Mouse (Mus musculus): ENCODE data around the gene Aff3. TPM values are rescaled to one million over a fixed set of nuclear protein-coding genes. Genes with fewer than 3 reads are reported as not detected.

Aff3 gene
- polyA plus RNA-seq, 1 experiment from 2014 or later = 2.1 TPM

- Histone ChIP-seq H3K4me1 (replicated peaks; ENCODE audit: control insufficient read depth, insufficient read depth, low read length) (no peaks in the 10 kb centered on the region), H3K9ac (ENCODE audit: low read depth, low read length) (no peak overlapping the region), H3K4me2 (replicated peaks; ENCODE audit: low read depth) (no peak overlapping the region), H3K4me3 (ENCODE audit: low read depth, low read length) (no peak overlapping the region), H3K27ac (ENCODE audit: low read depth, low read length) (no peak overlapping the region), H3K27me3 (replicated peaks; ENCODE audit: control insufficient read depth, insufficient read depth, low read length) (no peaks in the 10 kb centered on the region), H3K36me3 (ENCODE audit: control insufficient read depth, insufficient read depth) (no peaks in the 10 kb centered on the region), H3K9me3 (ENCODE audit: control insufficient read depth) (no peaks in the 10 kb centered on the region)
- ATAC-seq = no peak
- WGBS = 79% methylated on average over 7 of the region's 7 CpGs
- no peak for TF ChIP-seq CTCF (IDR thresholded peaks at IDR 0.05; ENCODE audit: low read depth)
These were observed 162.0 kb downstream of the Aff3 start for GRCm38 (mm10) chr1:38502797-38503196.

GRCm38 (mm10) chr1:38501231-38501630, 163.5 kb downstream of the Aff3 start:
- Histone ChIP-seq H3K9me3 (ENCODE audit: control insufficient read depth) (no peaks in the 10 kb centered on the region), H3K27ac (ENCODE audit: low read depth, low read length) (no peak overlapping the region), H3K4me2 (replicated peaks; ENCODE audit: low read depth) (no peak overlapping the region), H3K4me1 (replicated peaks; ENCODE audit: control insufficient read depth, insufficient read depth, low read length) (no peaks in the 10 kb centered on the region), H3K27me3 (replicated peaks; ENCODE audit: control insufficient read depth, insufficient read depth, low read length) (no peaks in the 10 kb centered on the region), H3K9ac (ENCODE audit: low read depth, low read length) (no peak overlapping the region), H3K4me3 (ENCODE audit: low read depth, low read length) (no peak overlapping the region), H3K36me3 (ENCODE audit: control insufficient read depth, insufficient read depth) (no peaks in the 10 kb centered on the region)
- WGBS = 84% methylated on average over 7 of the region's 7 CpGs
- no peak for ATAC-seq
- TF ChIP-seq CTCF (IDR thresholded peaks at IDR 0.05; ENCODE audit: low read depth) = no peak

DNA sequence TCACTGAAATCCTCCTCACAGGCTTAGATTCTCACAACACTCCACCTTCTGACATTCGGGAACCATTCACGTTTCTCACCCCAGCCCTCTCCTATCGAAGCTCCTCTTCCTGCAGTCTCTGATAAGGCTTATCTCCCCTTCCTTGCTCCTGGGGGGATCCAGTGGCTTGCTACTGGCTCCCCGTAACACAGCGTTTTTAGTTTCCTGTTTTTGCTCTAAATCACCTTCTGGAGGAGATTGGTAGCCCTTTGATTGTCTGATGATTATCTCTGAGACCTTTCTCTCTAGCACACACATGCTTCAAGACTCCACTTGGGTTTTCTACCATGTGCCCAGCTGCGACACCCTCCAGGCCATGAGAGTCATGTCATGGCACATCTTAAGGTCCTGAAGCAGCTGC, 165.3 kb downstream of the Aff3 start:
- no peak for ATAC-seq
- no peaks in the 10 kb centered on the region for H3K36me3 ChIP-seq (ENCODE audit: control insufficient read depth, insufficient read depth)
- TF ChIP-seq CTCF (IDR thresholded peaks at IDR 0.05; ENCODE audit: low read depth) = no peak
- no peak overlapping the region for H3K4me2 ChIP-seq (replicated peaks; ENCODE audit: low read depth)
- no peaks in the 10 kb centered on the region for H3K4me1 ChIP-seq (replicated peaks; ENCODE audit: control insufficient read depth, insufficient read depth, low read length)
- no peak overlapping the region for H3K9ac ChIP-seq (ENCODE audit: low read depth, low read length)
- WGBS = 60% methylated on average over 6 of the region's 6 CpGs
- H3K27me3 ChIP-seq (replicated peaks; ENCODE audit: control insufficient read depth, insufficient read depth, low read length) = no peaks in the 10 kb centered on the region
- H3K4me3 ChIP-seq (ENCODE audit: low read depth, low read length) = no peak overlapping the region
- H3K27ac ChIP-seq (ENCODE audit: low read depth, low read length) = no peak overlapping the region
- H3K9me3 ChIP-seq (ENCODE audit: control insufficient read depth) = no peaks in the 10 kb centered on the region

DNA sequence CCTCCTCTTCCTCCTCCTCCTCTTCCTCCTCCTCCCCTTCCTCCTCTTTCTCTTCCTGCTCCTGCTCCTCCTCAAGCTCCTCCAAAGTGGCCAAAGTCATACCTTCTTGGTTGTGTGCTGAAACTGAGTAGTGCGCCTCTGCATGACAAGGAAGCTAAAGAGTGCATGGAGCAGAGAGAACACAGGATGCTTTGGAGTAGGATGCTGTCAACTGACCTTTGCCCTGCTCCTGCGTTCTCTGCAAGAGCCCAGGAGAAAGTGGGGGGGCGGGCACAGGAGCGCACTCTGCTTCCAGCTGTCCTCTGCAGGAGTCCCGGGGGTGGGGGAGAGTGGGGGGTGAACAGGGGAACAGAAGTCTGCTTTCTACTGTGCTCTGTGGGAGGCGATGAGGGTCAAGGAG, 167.2 kb downstream of the Aff3 start:
- H3K36me3 ChIP-seq (ENCODE audit: control insufficient read depth, insufficient read depth) = no peaks in the 10 kb centered on the region
- 51% methylated on average over 6 of the region's 6 CpGs for WGBS
- no peak for ATAC-seq
- no peaks in the 10 kb centered on the region for H3K4me1 ChIP-seq (replicated peaks; ENCODE audit: control insufficient read depth, insufficient read depth, low read length)
- H3K27ac ChIP-seq (ENCODE audit: low read depth, low read length) = no peak overlapping the region
- H3K4me2 ChIP-seq (replicated peaks; ENCODE audit: low read depth) = no peak overlapping the region
- no peaks in the 10 kb centered on the region for H3K9me3 ChIP-seq (ENCODE audit: control insufficient read depth)
- no peak overlapping the region for H3K4me3 ChIP-seq (ENCODE audit: low read depth, low read length)
- no peaks in the 10 kb centered on the region for H3K27me3 ChIP-seq (replicated peaks; ENCODE audit: control insufficient read depth, insufficient read depth, low read length)
- no peak overlapping the region for H3K9ac ChIP-seq (ENCODE audit: low read depth, low read length)
- no peak for TF ChIP-seq CTCF (IDR thresholded peaks at IDR 0.05; ENCODE audit: low read depth)

DNA sequence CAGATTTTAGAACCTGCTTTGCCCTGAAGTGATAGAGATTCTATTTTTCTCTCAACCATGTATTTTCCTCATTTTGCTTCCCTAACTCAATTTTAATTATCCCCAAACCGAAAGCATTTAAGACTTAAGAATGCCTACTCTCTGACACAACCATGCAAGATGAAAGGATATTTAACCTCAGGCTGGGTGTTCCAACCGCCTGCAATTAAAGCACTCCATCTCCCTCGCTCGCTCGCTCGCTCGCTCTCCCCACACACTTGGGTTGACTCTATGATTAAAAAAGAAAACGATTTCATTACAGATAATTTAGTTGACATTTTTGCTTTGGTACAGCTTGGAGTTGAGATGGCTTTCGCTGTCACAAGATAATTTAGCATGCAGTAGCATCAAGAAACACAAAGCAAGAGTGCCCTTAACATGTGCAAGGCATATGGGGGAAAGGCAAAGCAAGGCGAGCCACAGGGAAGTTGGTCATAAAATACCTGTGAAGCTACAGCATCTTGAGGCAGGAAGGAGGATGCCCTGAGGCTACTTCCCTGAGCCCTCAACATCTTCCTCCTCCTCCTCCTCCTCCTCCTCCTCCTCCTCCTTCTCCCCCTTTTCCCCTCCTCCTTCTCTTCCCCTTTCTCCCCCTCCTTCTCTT, 167.7 kb downstream of the Aff3 start:
- Histone ChIP-seq H3K4me2 (replicated peaks; ENCODE audit: low read depth) (no peak overlapping the region), H3K4me1 (replicated peaks; ENCODE audit: control insufficient read depth, insufficient read depth, low read length) (no peaks in the 10 kb centered on the region), H3K36me3 (ENCODE audit: control insufficient read depth, insufficient read depth) (no peaks in the 10 kb centered on the region), H3K27ac (ENCODE audit: low read depth, low read length) (no peak overlapping the region), H3K4me3 (ENCODE audit: low read depth, low read length) (no peak overlapping the region), H3K27me3 (replicated peaks; ENCODE audit: control insufficient read depth, insufficient read depth, low read length) (no peaks in the 10 kb centered on the region), H3K9me3 (ENCODE audit: control insufficient read depth) (no peaks in the 10 kb centered on the region), H3K9ac (ENCODE audit: low read depth, low read length) (no peak overlapping the region)
- no peak for ATAC-seq
- 88% methylated on average over 10 of the region's 10 CpGs for WGBS
- no peak for TF ChIP-seq CTCF (IDR thresholded peaks at IDR 0.05; ENCODE audit: low read depth)

- 90% methylated on average over 2 of the region's 2 CpGs for WGBS
These were observed 169.5 kb downstream of the Aff3 start for GRCm38 (mm10) chr1:38495284-38495683.

DNA sequence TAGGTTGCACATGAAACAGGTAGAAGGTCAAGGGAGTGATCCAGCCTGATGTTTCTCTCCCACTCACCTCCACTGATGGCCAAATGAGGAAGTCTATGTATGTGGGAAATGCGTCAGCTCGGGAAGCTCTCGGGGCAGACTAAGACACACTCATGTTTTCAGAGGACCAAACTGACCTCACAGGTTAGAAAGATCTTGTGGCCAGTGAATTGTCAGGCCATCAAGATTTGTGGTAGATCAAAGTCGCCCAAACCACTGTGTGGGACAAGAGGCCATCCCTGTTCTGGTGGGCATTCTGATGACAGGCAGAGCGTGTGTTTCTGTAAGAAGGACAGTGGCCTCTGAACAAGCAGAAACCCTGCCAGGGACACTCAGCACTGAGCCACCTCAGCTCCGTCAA, 175.0 kb downstream of the Aff3 start:
- Histone ChIP-seq H3K27ac (ENCODE audit: low read depth, low read length) (no peak overlapping the region), H3K27me3 (replicated peaks; ENCODE audit: control insufficient read depth, insufficient read depth, low read length) (no peaks in the 10 kb centered on the region), H3K4me1 (replicated peaks; ENCODE audit: control insufficient read depth, insufficient read depth, low read length) (no peaks in the 10 kb centered on the region), H3K4me2 (replicated peaks; ENCODE audit: low read depth) (no peak overlapping the region), H3K4me3 (ENCODE audit: low read depth, low read length) (no peak overlapping the region), H3K36me3 (ENCODE audit: control insufficient read depth, insufficient read depth) (no peaks in the 10 kb centered on the region), H3K9ac (ENCODE audit: low read depth, low read length) (no peak overlapping the region), H3K9me3 (ENCODE audit: control insufficient read depth) (no peaks in the 10 kb centered on the region)
- no peak for ATAC-seq
- no peak for TF ChIP-seq CTCF (IDR thresholded peaks at IDR 0.05; ENCODE audit: low read depth)
- 89% methylated on average over 6 of the region's 6 CpGs for WGBS

More at GRCm38 (mm10) chr1:38495284-38495683, 169.5 kb downstream of the Aff3 start:
- H3K27ac ChIP-seq (ENCODE audit: low read depth, low read length) = no peak overlapping the region
- no peak for ATAC-seq
- H3K9me3 ChIP-seq (ENCODE audit: control insufficient read depth) = no peaks in the 10 kb centered on the region
- no peak overlapping the region for H3K4me2 ChIP-seq (replicated peaks; ENCODE audit: low read depth)
- H3K27me3 ChIP-seq (replicated peaks; ENCODE audit: control insufficient read depth, insufficient read depth, low read length) = no peaks in the 10 kb centered on the region
- H3K4me1 ChIP-seq (replicated peaks; ENCODE audit: control insufficient read depth, insufficient read depth, low read length) = no peaks in the 10 kb centered on the region
- H3K4me3 ChIP-seq (ENCODE audit: low read depth, low read length) = no peak overlapping the region
- no peak for TF ChIP-seq CTCF (IDR thresholded peaks at IDR 0.05; ENCODE audit: low read depth)
- H3K36me3 ChIP-seq (ENCODE audit: control insufficient read depth, insufficient read depth) = no peaks in the 10 kb centered on the region
- H3K9ac ChIP-seq (ENCODE audit: low read depth, low read length) = no peak overlapping the region
